Mouse (Mus musculus) left cerebral cortex, postnatal 10 days (tissue): ENCODE measurements at regions not wholly inside any gene's neighbourhood (a gene's known extent, or its start where the extent isn't known, plus 50 kb on each side); places are given as distances from the start of the nearest gene placed in this dataset.
"Not testable (repeated sequence)": the region's sequence is repeated elsewhere in the genome, so short reads cannot be mapped to it uniquely, and the experiment has no call there.

Experiments
- DNase-seq, 2 experiments: peaks; one replicate each; pipeline ENCODE4 v3.0.0; 2021 to 2022; ENCODE audit warnings: low spot score in 2 of 2, mixed read lengths in 1 of 2; ENCODE audit errors: extremely low spot score in 1 of 2
- intact Hi-C: fragments of 180-260 bp; cut with DNase I; formaldehyde crosslinking; loops from one replicate; pipeline ENCODE4 v1.15.1; 2025

DNA sequence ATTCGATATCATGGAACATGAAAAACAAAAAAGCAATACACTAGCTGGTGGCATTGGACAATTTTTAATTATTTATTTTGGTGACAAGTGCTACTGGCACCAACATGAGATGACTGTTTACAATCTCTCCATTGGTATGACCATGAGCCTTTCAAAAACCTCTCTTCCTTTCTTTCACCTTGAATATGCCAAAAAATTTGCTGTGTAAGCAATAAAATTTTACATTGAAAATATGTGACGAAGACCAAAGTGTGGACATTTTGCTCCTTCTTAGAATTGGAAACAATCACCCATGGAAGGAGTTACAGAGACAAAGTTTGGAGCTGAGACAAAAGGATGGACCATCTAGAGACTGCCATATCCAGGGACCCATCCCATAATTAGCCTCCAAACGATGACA is 83.4 kb upstream of the Gm49339 start:
- DNase-seq, intact Hi-C loops: not testable (repeated sequence)

DNA sequence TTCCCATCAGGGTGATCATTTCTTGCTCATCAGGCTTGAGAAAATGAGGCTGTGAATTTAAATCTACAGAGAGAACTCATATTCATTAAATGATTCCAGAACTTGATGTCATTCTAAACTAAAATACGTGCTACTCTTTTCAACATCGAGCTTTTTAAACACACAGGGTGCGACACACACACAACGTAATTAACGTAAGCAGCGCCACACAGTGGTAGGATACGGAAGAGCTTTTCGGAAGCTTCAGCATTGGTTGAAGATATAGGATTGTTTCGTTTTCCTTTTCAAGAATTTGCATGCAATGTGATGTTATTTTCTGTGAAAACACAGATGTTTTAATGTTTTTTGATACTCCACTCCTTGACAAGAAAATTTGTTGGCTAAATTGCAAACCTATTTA is 75.3 kb upstream of the Gm49339 start:
- DNase-seq, result peak; percentile 44 to 59
- intact Hi-C loops, result loop anchor here (2.0 to 10.0 kb wide), 2 partner anchors 500 to 700 kb away; no protein-coding TSS in a partner anchor

DNA sequence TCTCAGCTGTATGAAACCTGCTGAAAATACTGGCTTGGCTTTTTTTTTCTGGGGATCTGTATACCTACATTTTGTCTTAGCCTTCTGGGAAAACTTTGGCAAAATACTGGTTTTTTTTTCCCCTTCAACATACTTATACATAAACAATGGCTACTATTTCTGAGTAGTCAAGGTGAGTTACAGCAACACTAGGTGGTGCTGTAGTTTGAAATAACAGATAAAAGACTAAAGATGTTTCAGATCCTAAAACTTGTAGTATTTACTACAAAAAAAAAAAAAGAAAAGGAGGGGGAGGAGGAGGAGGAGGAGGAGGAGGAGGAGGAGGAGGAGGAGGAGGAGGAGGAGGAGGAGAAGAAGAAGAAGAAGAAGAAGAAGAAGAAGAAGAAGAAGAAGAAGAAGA is 67.6 kb upstream of the Gm49339 start:
- intact Hi-C loops, result no loop called here
- no peak for DNase-seq

DNA sequence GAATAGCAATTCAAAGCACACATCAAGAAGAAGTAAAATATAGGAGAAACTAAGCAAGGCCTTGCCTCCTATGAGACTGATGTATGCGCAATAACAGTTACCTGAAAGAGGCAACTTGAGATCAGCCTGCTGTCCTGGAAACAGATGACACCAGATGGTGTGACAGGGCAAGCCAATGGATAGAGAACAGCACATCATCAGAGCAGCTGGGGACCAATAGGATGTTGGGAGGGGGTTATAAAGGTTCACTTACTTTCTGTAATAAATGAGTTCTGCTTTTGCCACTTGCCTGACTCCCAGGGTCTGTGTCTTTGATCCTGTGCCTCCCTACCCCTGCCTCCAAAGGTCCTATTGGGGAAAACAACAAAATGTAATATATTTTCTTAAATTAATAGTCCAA is 65.9 kb upstream of the Gm49339 start:
- intact Hi-C loops, result no loop called here
- no peak for DNase-seq

DNA sequence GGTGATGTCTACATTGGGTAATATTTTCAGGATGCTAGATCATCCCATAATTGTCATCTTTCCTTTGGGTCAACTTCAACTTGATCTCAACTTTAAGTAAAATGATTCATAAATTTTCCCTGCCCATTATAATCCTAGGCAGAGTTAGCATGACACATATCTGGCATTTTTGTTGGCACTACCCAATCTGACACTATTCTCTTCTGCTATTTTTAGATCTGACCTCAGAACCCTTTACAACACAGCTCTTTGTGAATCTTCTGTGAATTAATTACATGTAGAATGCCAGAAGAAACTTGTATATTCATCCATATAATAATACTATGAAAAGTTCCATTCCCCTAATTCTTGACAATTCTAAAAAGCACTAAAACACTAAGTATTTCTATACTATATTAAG is 63.7 kb upstream of the Gm49339 start:
- intact Hi-C loops, result no loop called here
- no peak for DNase-seq

DNA sequence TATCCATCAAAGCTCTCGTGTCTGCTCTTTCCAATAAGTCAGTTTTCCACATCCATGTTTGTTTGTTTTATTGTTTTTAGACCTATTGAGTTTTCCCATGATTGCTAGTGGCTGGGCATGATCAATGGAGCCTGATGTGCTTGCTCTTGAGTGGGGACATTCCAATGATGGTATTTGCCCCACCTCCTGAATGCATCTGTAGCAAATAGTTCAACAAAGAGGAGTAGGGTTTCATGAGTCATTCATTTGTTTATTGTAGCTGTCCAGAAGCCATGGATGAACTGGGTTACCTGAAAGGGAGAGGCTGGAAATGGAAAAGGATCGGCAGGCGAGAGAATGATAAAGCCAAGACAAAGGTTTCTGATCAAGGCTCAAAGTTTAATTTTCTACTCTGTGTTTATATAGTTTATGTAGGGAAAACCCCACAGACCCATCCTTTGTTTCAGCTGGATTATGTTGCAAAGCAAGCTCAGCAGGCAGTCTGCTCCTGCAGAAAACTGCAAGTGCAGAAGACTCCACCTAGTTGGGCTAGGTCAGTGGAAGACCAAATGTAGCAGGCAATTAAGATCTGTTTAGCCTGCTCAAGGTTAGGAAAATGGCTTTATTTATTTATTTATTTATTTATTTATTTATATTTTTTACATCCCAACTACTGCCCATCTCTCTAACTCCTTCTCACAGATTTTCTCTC is 63.0 kb upstream of the Gm49339 start:
- DNase-seq, result no peak
- intact Hi-C loops, result no loop called here

DNA sequence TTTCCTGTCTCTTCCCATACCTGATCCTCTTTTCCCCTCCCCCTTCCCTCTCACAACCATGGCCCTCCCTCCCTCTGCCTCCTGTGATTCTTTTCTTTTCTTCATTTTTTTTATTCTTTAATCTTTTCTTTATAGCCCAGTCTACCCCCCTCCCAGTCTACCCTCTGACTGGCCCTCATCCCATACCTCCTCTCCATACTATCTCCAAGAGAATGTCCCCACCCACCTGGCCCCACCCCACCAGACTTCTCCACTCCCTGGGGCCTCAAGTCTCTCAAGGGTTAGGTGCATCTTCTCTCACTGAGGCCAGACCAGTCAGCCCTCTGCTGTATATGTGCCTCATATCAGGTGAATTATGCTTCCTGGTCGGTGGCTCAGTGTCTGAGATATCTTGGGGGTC is 61.9 kb upstream of the Gm49339 start:
- DNase-seq, result no peak
- intact Hi-C loops, result no loop called here

DNA sequence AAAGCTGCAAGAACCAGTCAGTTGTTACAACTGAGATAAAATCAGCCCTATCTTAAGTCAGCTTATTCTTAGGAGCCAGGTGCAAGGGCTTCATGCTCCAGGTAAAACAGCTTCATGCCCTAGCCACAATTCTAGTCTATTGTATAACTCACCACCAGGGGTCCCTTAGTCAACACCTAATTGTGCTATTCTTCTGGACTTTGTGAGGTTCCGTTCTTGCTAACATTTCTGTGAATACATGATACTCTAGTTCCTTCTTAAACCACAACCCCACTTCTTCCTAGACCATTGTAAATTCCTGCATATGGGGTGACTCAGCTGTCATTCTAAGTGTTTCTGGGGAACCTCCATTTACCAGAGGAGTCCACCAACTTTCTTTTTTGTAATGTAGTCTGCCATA is 57.9 kb upstream of the Gm49339 start:
- intact Hi-C loops, result no loop called here
- no peak for DNase-seq
